Mouse (Mus musculus): ENCODE measurements around the gene Fndc8. TPM values are rescaled to one million over a fixed set of nuclear protein-coding genes. Genes with fewer than 3 reads are reported as not detected.

The Fndc8 gene
- polyA plus RNA-seq, 1 experiment from 2014 or later: 0.67 TPM

- H3K9ac ChIP-seq (replicated peaks): no peak overlapping the region
- H3K27me3 ChIP-seq (replicated peaks): peaks cover 38% of the 10 kb centered on the region
- H3K9me3 ChIP-seq (replicated peaks): no peaks in the 10 kb centered on the region
- no peak for ATAC-seq (ENCODE audit: low FRiP score)
- WGBS: 88% methylated on average over 9 of the region's 9 CpGs
- H3K27ac ChIP-seq (replicated peaks): no peak overlapping the region
- H3K4me3 ChIP-seq (replicated peaks): no peak overlapping the region
- no peak overlapping the region for H3K4me2 ChIP-seq
- no peaks in the 10 kb centered on the region for H3K36me3 ChIP-seq
- peaks cover 12% of the 10 kb centered on the region for H3K4me1 ChIP-seq
These were observed 57.1 kb downstream of the Fndc8 start for GRCm38 (mm10) chr11:82949036-82949435.

Other genes with a start within 250 kb of the Fndc8 start
- gene Cct6b, start 127.8 kb upstream of the Fndc8 start, polyA plus RNA-seq (2015; fragmentation: Nextera tagmentation; extraction: Ambion mirVana): 0.24 and 0.27 TPM in 2 replicates
- 29.6 and 33.3 TPM in 2 replicates for gene Zfp830, start 127.8 kb upstream of the Fndc8 start, polyA plus RNA-seq (2015; fragmentation: Nextera tagmentation; extraction: Ambion mirVana)
- gene Lig3, start 111.0 kb upstream of the Fndc8 start, polyA plus RNA-seq (2015; fragmentation: Nextera tagmentation; extraction: Ambion mirVana): 19.0 and 19.7 TPM in 2 replicates
- gene Rffl, start 20.9 kb upstream of the Fndc8 start, polyA plus RNA-seq (2015; fragmentation: Nextera tagmentation; extraction: Ambion mirVana): 3.8 and 6.9 TPM in 2 replicates
- 10.9 and 11.3 TPM in 2 replicates for gene Rad51d, start 1.5 kb upstream of the Fndc8 start, polyA plus RNA-seq (2015; fragmentation: Nextera tagmentation; extraction: Ambion mirVana)
- gene Nle1, start 16.3 kb downstream of the Fndc8 start, polyA plus RNA-seq (2015; fragmentation: Nextera tagmentation; extraction: Ambion mirVana): 35.9 and 37.5 TPM in 2 replicates
- gene Unc45b, start 18.4 kb downstream of the Fndc8 start, polyA plus RNA-seq (2015; fragmentation: Nextera tagmentation; extraction: Ambion mirVana): 2.1 and 2.6 TPM in 2 replicates
- gene Slfn5, start 59.2 kb downstream of the Fndc8 start, polyA plus RNA-seq (2015; fragmentation: Nextera tagmentation; extraction: Ambion mirVana): 1.9 and 2.1 TPM in 2 replicates
- gene Slfn9, start 99.7 kb downstream of the Fndc8 start, polyA plus RNA-seq (2015; fragmentation: Nextera tagmentation; extraction: Ambion mirVana): 1.7 and 5.6 TPM in 2 replicates
- gene Slfn8, start 128.7 kb downstream of the Fndc8 start, polyA plus RNA-seq (2015; fragmentation: Nextera tagmentation; extraction: Ambion mirVana): 0.22 and 1.4 TPM in 2 replicates
- gene Slfn2, start 173.0 kb downstream of the Fndc8 start, polyA plus RNA-seq (2015; fragmentation: Nextera tagmentation; extraction: Ambion mirVana): 2.0 and 7.0 TPM in 2 replicates
- 0.28 TPM in 1 of 2 replicates, not detected in the other for gene Slfn1, start 224.7 kb downstream of the Fndc8 start, polyA plus RNA-seq (2015; fragmentation: Nextera tagmentation; extraction: Ambion mirVana)